Mouse (Mus musculus) testis, adult 2 months (tissue): ENCODE data around the gene Fam120a.

Source experiments
- CTCF ChIP-seq: fragments of 200-500 bp; IDR thresholded peaks from 2 replicates; pipeline ENCODE4 v1.5.1; 2012; ENCODE audit warnings: low read depth, mild to moderate bottlenecking, inconsistent platforms, low read length, moderate library complexity; ENCODE audit not compliant: control insufficient read depth, insufficient read depth, insufficient replicate concordance
- POLR2A ChIP-seq: fragments of 200-500 bp; IDR thresholded peaks from 2 replicates; pipeline ENCODE4 v1.6.1; 2012; ENCODE audit warnings: low read depth, mild to moderate bottlenecking, inconsistent platforms, low read length, moderate library complexity; ENCODE audit not compliant: control insufficient read depth

DNA sequence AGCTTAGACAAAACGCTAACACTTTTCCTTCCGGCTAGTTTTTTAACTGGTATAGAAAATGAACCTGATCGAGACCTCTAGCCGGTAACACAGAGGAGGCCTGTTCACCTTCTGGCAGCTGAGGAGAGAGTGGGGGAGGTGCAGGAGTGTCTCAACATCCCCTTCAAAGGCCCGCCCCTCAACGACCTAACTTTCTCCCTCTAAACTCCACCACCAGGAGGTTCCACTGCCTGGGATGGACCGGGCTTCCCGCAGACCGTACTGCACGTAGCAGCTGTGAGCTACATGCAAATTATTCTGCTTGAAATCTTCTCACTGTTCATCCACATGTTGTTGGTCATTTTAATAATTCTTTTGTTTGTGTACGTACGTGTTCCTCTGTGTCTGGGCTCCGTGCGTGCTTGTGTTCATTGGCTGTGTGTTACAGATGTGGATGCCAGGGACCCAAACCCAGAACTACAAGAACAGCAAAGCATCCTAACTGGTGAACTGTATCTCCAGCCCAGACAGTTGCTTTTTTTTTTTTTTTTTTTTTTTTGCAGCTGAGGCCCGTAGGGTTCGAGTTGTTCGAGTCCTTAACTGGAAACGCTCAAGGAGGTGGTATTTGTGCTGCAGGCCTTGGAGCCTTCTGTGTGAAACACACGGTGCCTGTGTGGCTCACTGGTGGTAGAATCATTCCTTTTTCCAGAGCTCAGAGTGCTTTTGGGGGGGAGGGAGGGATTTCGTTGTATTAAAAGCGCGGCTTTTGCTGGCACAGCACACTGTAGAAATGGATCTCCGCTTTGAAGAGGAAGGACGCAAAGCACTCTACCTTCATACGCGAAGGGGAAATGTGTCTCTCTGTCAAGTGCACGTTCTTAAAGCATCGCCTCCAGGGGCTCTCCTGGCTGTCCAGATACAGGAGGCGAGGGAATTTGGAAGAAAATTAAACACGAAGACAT, 47.8 kb upstream of the Fam120a start:
- no peak for TF ChIP-seq POLR2A
- no peak for TF ChIP-seq CTCF
